25 mouse cellular contexts compared by ENCODE assay signal in genomic region chr5:143606756-143607155, GRCm38 (mm10). TPM values are rescaled to one million over a fixed set of nuclear protein-coding genes. Genes with fewer than 3 reads are reported as not detected.
DNase-seq lines count a peak whose midpoint lies in the region; ATAC-seq and TF ChIP-seq lines count a peak whose summit lies in the region.
"Had no signal": no experiment of that assay in that cellular context is flagged by ENCODE, and none has a peak within 500 bp of the region (broad histone marks: within the 10 kb centered on the region; RNA-seq: fewer than 3 reads in every experiment).

No protein-coding gene starts in this region.

- in situ Hi-C loops in ES-E14 (cut with MboI; ENCODE audit: low sequenced_read_pairs in 2 of 2, unreplicated experiment in 2 of 2): no loop called here

- no peak for TF ChIP-seq CTCF in kidney, adult 2 months (conservative IDR thresholded peaks at IDR 0.05; ENCODE audit: insufficient read depth, insufficient read length, low read depth, low read length)

- 48% methylated on average over 10 of the region's 10 CpGs for WGBS in kidney, adult 2 months
- WGBS in kidney, embryonic 15.5 days: 52% methylated on average over 10 of the region's 10 CpGs

- no peak overlapping the region for H3K9ac ChIP-seq in kidney, embryonic 15.5 days
- H3K9ac ChIP-seq in ES-E14 (ENCODE audit: insufficient read depth, low read depth, low read length, poor library complexity, severe bottlenecking): no peak overlapping the region
- H3K9ac ChIP-seq: embryonic facial prominence, embryonic 13.5 days; embryonic facial prominence, embryonic 15.5 days; forebrain, embryonic 12.5 days had no signal

- H3K4me3 ChIP-seq in kidney, adult 2 months (ENCODE audit: insufficient read depth, low read depth, low read length): no peak overlapping the region
- H3K4me3 ChIP-seq in kidney, embryonic 15.5 days (replicated peaks): no peak overlapping the region
- no peak overlapping the region for H3K4me3 ChIP-seq in ES-E14 (ENCODE audit: insufficient read depth in 1 of 2, low read depth in 1 of 2, low read length in 2 of 2, poor library complexity in 1 of 2, severe bottlenecking in 1 of 2)
- H3K4me3 ChIP-seq: embryonic facial prominence, embryonic 13.5 days; embryonic facial prominence, embryonic 15.5 days; erythroblast, embryonic 14.5 days; forebrain, embryonic 10.5 days; forebrain, embryonic 12.5 days had no signal

- H3K27ac ChIP-seq in kidney, adult 2 months (ENCODE audit: insufficient read depth, low read depth, low read length): no peak overlapping the region
- peak overlapping the region; percentile 25; the same call in 1 of the 2 replicates for H3K27ac ChIP-seq in kidney, embryonic 15.5 days
- no peak overlapping the region for H3K27ac ChIP-seq in ES-E14 (ENCODE audit: insufficient read depth, low read depth, low read length, poor library complexity, severe bottlenecking)
- H3K27ac ChIP-seq: embryonic facial prominence, embryonic 13.5 days; embryonic facial prominence, embryonic 15.5 days; forebrain, embryonic 10.5 days; forebrain, embryonic 12.5 days had no signal

- H3K4me1 ChIP-seq in kidney, adult 2 months (ENCODE audit: control insufficient read depth, insufficient read depth, low read length): no peaks in the 10 kb centered on the region
- H3K4me1 ChIP-seq in kidney, embryonic 15.5 days: peaks cover 32% of the 10 kb centered on the region
- no peaks in the 10 kb centered on the region; a peak in 1 of 4 replicates for H3K4me1 ChIP-seq in ES-E14 (ENCODE audit: control insufficient read depth in 2 of 2, insufficient read depth in 2 of 2, low read length in 2 of 2, poor library complexity in 1 of 2)
- H3K4me1 ChIP-seq: forebrain, embryonic 12.5 days had no signal

- no peak for ATAC-seq in kidney, embryonic 15.5 days (replicated peaks; ENCODE audit: low FRiP score)
- ATAC-seq: CD4-positive, CD25-positive, alpha-beta regulatory T cell, adult 4 months; forebrain, embryonic 14.5 days; forebrain, embryonic 16.5 days had no signal

- no peaks in the 10 kb centered on the region for H3K9me3 ChIP-seq in kidney, embryonic 15.5 days (replicated peaks)
- no peaks in the 10 kb centered on the region for H3K9me3 ChIP-seq in ES-E14 (ENCODE audit: control insufficient read depth, insufficient read depth, low read depth, low read length)
- H3K9me3 ChIP-seq: embryonic facial prominence, embryonic 13.5 days; embryonic facial prominence, embryonic 15.5 days; forebrain, embryonic 10.5 days; forebrain, embryonic 12.5 days had no signal

- no peak for TF ChIP-seq POLR2A in kidney, adult 2 months (IDR thresholded peaks at IDR 0.05; ENCODE audit: low read depth, low read length)

- DNase-seq in kidney, adult 2 months: peak; percentile 56
- DNase-seq in kidney, adult 11 months: no peak
- DNase-seq in kidney, postnatal 36 days: no peak
- no peak for DNase-seq in ES-E14 (ENCODE audit: low read depth, low spot score)
- DNase-seq: adrenal gland, adult 2 months; adrenal gland, postnatal 10 days; adrenal gland, postnatal 25 days; B cell, adult 2 months; cerebellum, adult 11 months; cerebellum, adult 18-20 months; cerebellum, adult 8-10 months; cerebellum, adult 9-11 months; cerebellum, postnatal 14 days; cerebellum, postnatal 36 days; embryo, embryonic 11 days had no signal

- no peak overlapping the region for H3K4me2 ChIP-seq in kidney, embryonic 15.5 days
- H3K4me2 ChIP-seq: embryonic facial prominence, embryonic 13.5 days; embryonic facial prominence, embryonic 15.5 days; forebrain, embryonic 12.5 days had no signal

- no peaks in the 10 kb centered on the region for H3K36me3 ChIP-seq in kidney, adult 2 months (ENCODE audit: control insufficient read depth, insufficient read depth, low read length)
- H3K36me3 ChIP-seq in kidney, embryonic 15.5 days: no peaks in the 10 kb centered on the region
- no peaks in the 10 kb centered on the region for H3K36me3 ChIP-seq in ES-E14 (ENCODE audit: control insufficient read depth, insufficient read depth, low read length, poor library complexity, severe bottlenecking)
- H3K36me3 ChIP-seq: embryonic facial prominence, embryonic 13.5 days; embryonic facial prominence, embryonic 15.5 days; forebrain, embryonic 10.5 days; forebrain, embryonic 12.5 days had no signal

- no peaks in the 10 kb centered on the region for H3K27me3 ChIP-seq in kidney, adult 2 months (replicated peaks; ENCODE audit: control insufficient read depth, insufficient read depth, low read length)
- no peaks in the 10 kb centered on the region for H3K27me3 ChIP-seq in kidney, embryonic 15.5 days
- H3K27me3 ChIP-seq: CH12.LX; embryonic facial prominence, embryonic 13.5 days; embryonic facial prominence, embryonic 15.5 days; forebrain, embryonic 12.5 days had no signal

TF ChIP-seq in ES-E14, 5 proteins besides CTCF, POLR2A, EP300 and RAD21:
- no peak for TF ChIP-seq HCFC1 (IDR thresholded peaks at IDR 0.05; ENCODE audit: borderline replicate concordance, insufficient read depth, low read length)
- no peak for TF ChIP-seq ZC3H11A (IDR thresholded peaks at IDR 0.05; ENCODE audit: borderline replicate concordance, low read depth, low read length)
- peak; percentile 25; the same call in 1 of the 2 replicates for TF ChIP-seq ZNF384 (IDR thresholded peaks at IDR 0.05; ENCODE audit: low read depth, low read length)
- no peak for TF ChIP-seq CHD2 (IDR thresholded peaks at IDR 0.05; ENCODE audit: low read depth, low read length)
TF ChIP-seq in ES-E14: peak in this region for 1.

RNA-seq across cellular contexts. Expression of gene Cyth3, which starts 15.5 kb away (rescaled TPM):
- 22.8 and 25.0 TPM in 2 replicates for polyA plus RNA-seq in kidney, adult 2 months (2012; rRNA removed)
- 66.0 and 71.5 TPM in 2 replicates for polyA plus RNA-seq in kidney, embryonic 15.5 days (2015; fragmentation: Nextera tagmentation; extraction: Ambion mirVana)
- 8.4 and 11.0 TPM in 2 replicates for total RNA-seq in ES-E14 (2012; rRNA removed)
